Mouse (Mus musculus) kidney, embryonic 14.5 days (tissue): ENCODE measurements around the gene Bysl. TPM values are rescaled to one million over a fixed set of nuclear protein-coding genes. Genes with fewer than 3 reads are reported as not detected.
"Not testable (repeated sequence)": the region's sequence is repeated elsewhere in the genome, so short reads cannot be mapped to it uniquely, and the experiment has no call there.

Experiments
- ATAC-seq: fragments of 200-750 bp; cut with Nextera tagmentation; 2 replicates; pipeline ENCODE4 v1.8.0; 2017; ENCODE audit warnings: moderate number of reproducible peaks, mild to moderate bottlenecking, moderate TSS enrichment, moderate library complexity; ENCODE audit not compliant: low FRiP score, low TSS enrichment
- H3K27ac ChIP-seq: fragments of 300-500 bp; sonication (generic); 2 replicates; pipeline ENCODE4 v1.5.1; 2014; ENCODE audit warnings: low read depth, mild to moderate bottlenecking, low read length, moderate library complexity, mixed read lengths
- H3K27me3 ChIP-seq: fragments of 300-500 bp; sonication (generic); 2 replicates; pipeline ENCODE4 v1.6.1; 2014; ENCODE audit warnings: mild to moderate bottlenecking, low read length; ENCODE audit not compliant: control insufficient read depth, insufficient read depth
- H3K36me3 ChIP-seq: fragments of 300-500 bp; sonication (generic); 2 replicates; pipeline ENCODE4 v1.6.1; 2014; ENCODE audit warnings: low read length, mixed read lengths; ENCODE audit not compliant: control insufficient read depth, insufficient read depth
- H3K4me1 ChIP-seq: fragments of 300-500 bp; sonication (generic); 2 replicates; pipeline ENCODE4 v1.6.1; 2014; ENCODE audit warnings: low read length, mixed read lengths; ENCODE audit not compliant: control insufficient read depth, insufficient read depth
- H3K4me2 ChIP-seq: fragments of 300-500 bp; sonication (generic); replicated peaks from 2 replicates; pipeline ENCODE4 v1.6.1; 2014; ENCODE audit warnings: low read depth, mild to moderate bottlenecking, low read length
- H3K4me3 ChIP-seq: fragments of 300-500 bp; sonication (generic); 2 replicates; pipeline ENCODE4 v1.5.1; 2014; ENCODE audit warnings: mild to moderate bottlenecking, low read length
- H3K9ac ChIP-seq: fragments of 300-500 bp; sonication (generic); 2 replicates; pipeline ENCODE4 v1.6.1; 2014; ENCODE audit warnings: low read depth, mild to moderate bottlenecking, low read length, moderate library complexity
- H3K9me3 ChIP-seq: fragments of 300-500 bp; sonication (generic); 2 replicates; pipeline ENCODE4 v1.6.1; 2016; ENCODE audit warnings: low read length; ENCODE audit not compliant: control insufficient read depth
- WGBS: fragments of 180-500 bp; shearing (Covaris S2); extraction: QIAGEN DNeasy Blood & Tissue Kit; methylation state at CpG from one replicate; pipeline ENCODE4 v1.1.7; 2014; 5-methylcytosine and 5-hydroxymethylcytosine counted together
- polyA plus RNA-seq: library from polyadenylated mRNA; unstranded; fragments of >200 nt; fragmentation: Nextera tagmentation; extraction: Ambion mirVana; gene quantifications from 2 replicates; pipeline ENCODE4 v1.2.1, GENCODE M21; 2014

The Bysl gene
- polyA plus RNA-seq, 1 experiment from 2014 or later: 24.4 TPM

DNA sequence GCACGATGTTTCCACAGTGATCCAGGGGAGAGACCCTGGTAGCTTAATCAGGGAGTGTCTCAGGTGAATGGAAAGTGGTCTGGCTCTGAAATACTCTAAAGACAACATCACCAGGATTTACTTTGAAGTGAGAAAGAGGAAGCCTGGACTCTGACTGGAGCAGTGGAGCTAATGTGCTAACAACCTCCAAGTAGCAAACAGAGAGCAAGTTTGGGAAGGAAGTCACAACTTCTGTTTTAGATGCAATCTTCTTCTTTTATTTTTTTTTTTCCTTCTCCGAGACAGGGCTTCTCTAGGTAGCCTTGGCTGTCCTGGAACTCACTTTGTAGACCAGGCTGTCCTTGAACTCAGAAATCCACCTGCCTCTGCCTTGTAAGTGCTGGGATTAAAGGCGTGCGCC, 2.1 kb downstream of the Bysl start:
- 92% methylated on average over 4 of the region's 4 CpGs for WGBS
- H3K9me3 ChIP-seq: no peaks in the 10 kb centered on the region
- no peaks in the 10 kb centered on the region for H3K27me3 ChIP-seq
- H3K27ac ChIP-seq: no peak overlapping the region
- H3K4me3 ChIP-seq: no peak overlapping the region
- H3K9ac ChIP-seq: no peak overlapping the region
- peaks cover 45% of the 10 kb centered on the region for H3K36me3 ChIP-seq
- H3K4me2 ChIP-seq: no peak overlapping the region
- no peak for ATAC-seq
- peaks cover 18% of the 10 kb centered on the region; the same call in 1 of the 2 replicates for H3K4me1 ChIP-seq

- H3K4me1 ChIP-seq: peaks cover 5% of the 10 kb centered on the region; the same call in 1 of the 2 replicates
- H3K9me3 ChIP-seq: no peaks in the 10 kb centered on the region
- ATAC-seq: no peak
- no peak overlapping the region for H3K4me2 ChIP-seq
- H3K36me3 ChIP-seq: peaks cover 67% of the 10 kb centered on the region
- H3K27ac ChIP-seq: no peak overlapping the region
- WGBS: 78% methylated on average over 5 of the region's 5 CpGs
- H3K9ac ChIP-seq: no peak overlapping the region
- no peaks in the 10 kb centered on the region for H3K27me3 ChIP-seq
- H3K4me3 ChIP-seq: no peak overlapping the region
Observed at GRCm38 (mm10) chr17:47606220-47606619, 5.1 kb downstream of the Bysl start.

DNA sequence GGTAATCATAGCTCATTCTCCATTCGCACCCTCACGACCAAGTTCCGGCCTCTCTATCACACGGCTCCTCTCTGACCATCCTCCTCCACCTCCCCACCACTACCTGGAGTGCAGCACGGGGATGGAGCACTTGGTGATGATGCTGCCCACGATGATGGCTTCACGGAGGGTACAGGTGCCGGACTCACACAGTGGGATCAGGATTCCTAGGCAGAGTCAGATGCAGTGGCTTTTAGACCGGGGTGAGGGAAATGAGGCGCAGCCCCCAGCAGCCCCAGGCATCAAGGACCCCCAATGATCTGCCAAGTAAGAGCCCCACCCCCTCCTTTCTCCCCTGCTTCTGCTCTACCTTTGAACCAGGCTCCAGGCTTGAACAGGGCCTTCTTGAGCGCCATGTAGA, 9.0 kb downstream of the Bysl start:
- Histone ChIP-seq H3K27ac (no peak overlapping the region), H3K4me3 (no peak overlapping the region), H3K4me2 (no peak overlapping the region), H3K36me3 (peaks cover 96% of the 10 kb centered on the region), H3K9ac (no peak overlapping the region), H3K27me3 (no peaks in the 10 kb centered on the region), H3K4me1 (peaks cover 10% of the 10 kb centered on the region), H3K9me3 (no peaks in the 10 kb centered on the region)
- no peak for ATAC-seq
- WGBS: 90% methylated on average over 11 of the region's 11 CpGs

DNA sequence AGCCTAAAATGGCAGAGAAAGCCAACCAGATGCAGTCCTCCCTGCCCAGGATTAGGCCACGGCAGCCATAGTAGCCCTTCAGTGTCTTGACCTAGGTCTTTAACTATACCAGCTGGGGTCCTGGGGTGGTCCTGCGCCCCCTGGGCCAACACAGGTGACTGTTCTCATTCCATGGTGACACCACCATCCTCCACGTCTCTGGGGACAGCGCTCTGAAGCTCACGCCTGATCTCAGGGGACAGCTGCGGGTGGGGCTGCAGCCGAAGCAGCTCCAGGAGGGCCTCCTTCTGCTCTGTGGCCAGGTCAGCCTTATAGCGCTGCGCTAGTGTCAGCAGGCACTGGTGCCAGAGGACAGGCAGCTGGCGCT, 9.9 kb downstream of the Bysl start:
- H3K36me3 ChIP-seq: peaks cover 96% of the 10 kb centered on the region
- no peak overlapping the region for H3K9ac ChIP-seq
- H3K27ac ChIP-seq: no peak overlapping the region
- no peak overlapping the region for H3K4me3 ChIP-seq
- no peaks in the 10 kb centered on the region for H3K27me3 ChIP-seq
- H3K9me3 ChIP-seq: no peaks in the 10 kb centered on the region
- H3K4me2 ChIP-seq: no peak overlapping the region
- no peak for ATAC-seq
- H3K4me1 ChIP-seq: peaks cover 19% of the 10 kb centered on the region
- 88% methylated on average over 10 of the region's 10 CpGs for WGBS

- no peak overlapping the region; the same call in 1 of the 2 replicates for H3K27ac ChIP-seq
- H3K4me1 ChIP-seq: peaks cover 24% of the 10 kb centered on the region
- H3K4me3 ChIP-seq: no peak overlapping the region
- no peak for ATAC-seq
- no peak overlapping the region for H3K9ac ChIP-seq
- WGBS: 86% methylated on average over 13 of the region's 13 CpGs
- H3K9me3 ChIP-seq: no peaks in the 10 kb centered on the region
- H3K27me3 ChIP-seq: no peaks in the 10 kb centered on the region
- no peak overlapping the region for H3K4me2 ChIP-seq
- peaks cover 92% of the 10 kb centered on the region for H3K36me3 ChIP-seq
Observed at GRCm38 (mm10) chr17:47600601-47601388, 10.5 kb downstream of the Bysl start.

DNA sequence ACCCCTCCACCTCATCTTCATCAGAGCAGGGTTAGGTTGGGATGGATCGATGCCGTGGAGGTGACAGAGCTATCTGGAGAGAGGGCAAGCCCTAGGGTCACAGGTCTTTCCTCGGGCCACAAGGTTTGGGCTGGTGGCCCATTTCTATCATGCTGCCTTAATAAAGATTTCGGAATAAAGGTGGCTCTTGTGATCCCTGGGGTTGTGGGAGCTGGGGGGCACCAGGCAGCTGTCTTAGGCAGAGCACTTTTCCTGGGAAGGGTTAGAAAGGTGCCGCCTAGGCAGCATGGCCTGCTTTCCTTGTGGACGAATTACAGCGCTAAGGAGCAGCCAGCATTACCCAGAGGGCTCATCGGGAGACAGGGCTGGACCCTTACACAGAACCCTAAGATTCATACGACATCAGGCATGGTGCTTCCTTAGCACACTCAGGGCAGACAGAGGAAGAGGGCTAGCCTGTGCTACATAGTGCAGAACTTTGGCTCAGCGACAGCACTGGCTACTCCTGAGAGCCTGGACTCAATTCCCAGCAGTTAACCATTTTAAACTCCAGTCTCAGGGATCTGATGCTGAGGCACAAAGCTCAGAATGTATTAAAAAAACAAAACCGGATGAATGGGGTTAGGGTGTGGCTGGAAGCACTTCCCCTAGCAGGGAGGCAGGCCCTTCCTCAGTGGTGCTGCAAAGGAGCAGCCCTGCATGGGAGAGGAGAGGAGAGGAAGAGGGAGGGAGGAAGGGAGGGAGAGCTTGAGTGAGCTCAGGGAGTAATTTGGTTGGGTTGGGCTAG, 11.6 kb downstream of the Bysl start:
- Histone ChIP-seq H3K9me3 (no peaks in the 10 kb centered on the region), H3K4me1 (peaks cover 29% of the 10 kb centered on the region), H3K36me3 (peaks cover 81% of the 10 kb centered on the region), H3K27me3 (no peaks in the 10 kb centered on the region), H3K4me2 (no peak overlapping the region), H3K4me3 (no peak overlapping the region), H3K9ac (no peak overlapping the region), H3K27ac (peak overlapping the region; percentile 37)
- ATAC-seq: no peak
- WGBS: 74% methylated on average over 11 of the region's 11 CpGs

DNA sequence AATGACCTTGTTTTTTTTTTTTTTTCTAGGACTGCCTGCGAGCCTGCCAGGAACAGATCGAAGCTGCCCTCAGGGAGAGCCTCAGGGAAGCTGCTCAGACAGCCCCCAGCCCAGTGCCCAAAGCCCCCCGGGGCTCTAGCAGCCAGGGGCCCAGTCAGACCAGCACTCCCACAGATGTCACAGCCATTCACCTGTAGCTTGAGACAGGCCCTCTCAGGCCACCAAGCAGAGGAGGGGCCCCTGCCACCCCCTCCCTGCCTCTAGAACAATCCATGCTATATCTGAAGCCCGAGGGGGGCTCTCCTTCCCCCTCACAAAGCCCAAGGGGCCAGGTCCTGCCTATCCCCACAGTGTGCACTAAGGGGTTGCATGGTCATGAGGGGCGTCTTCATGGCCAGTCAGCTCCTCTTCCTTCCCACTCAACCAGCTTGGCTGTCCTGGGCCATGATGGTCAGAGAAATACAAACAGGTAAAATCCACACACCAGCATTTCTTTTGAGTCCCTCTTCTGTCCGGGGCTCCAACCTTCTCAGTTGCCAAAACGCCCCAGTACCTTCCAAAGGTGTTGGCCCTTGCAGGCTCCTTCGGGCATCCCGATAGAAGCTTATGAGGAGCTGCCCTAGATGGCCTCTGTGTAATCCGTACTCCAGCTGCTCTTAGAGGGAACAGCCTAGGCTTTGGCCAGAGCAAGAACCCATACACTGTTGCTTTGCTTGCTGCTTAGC, 12.6 kb downstream of the Bysl start:
- Histone ChIP-seq H3K27ac (peak overlapping the region; percentile 37; the same call in 1 of the 2 replicates), H3K4me1 (peaks cover 29% of the 10 kb centered on the region), H3K36me3 (peaks cover 72% of the 10 kb centered on the region)
- ATAC-seq, H3K27me3 ChIP-seq, H3K9me3 ChIP-seq, H3K9ac ChIP-seq, H3K4me2 ChIP-seq, H3K4me3 ChIP-seq: not testable (repeated sequence)
- WGBS: 75% methylated on average over 10 of the region's 10 CpGs

DNA sequence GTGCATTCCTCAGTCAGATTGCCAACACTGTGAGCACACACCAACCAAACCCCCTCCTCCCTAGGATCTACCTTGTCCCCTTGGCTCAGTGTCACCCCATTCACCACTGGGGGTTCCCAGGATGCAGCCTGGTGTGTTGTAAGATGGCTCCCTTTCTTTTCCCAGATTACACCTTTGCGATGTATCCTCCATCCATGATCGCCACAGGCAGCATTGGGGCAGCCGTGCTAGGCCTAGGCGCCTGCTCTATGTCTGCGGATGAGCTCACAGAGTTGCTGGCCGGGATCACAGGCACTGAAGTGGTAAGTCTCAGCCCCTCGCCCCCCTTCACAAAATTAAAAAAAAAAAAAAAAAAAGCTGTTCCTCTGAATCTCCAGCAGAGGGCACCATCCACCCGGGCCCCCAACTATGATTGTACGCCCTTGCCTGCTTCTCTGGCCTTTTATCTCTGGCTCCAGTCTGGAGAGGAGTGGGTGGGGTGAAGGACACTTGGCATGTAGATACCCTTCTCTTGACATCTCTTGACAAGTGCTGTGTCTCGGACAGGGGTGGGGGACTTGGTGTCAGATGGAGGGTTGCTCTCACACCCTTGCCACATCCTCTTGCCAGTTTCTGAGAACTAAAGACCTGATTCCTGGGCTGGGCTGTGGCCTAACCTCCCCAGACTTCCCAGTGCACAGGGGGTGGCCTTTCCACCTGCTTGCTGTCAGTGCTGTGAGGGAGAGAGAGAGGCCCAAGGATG, 13.3 kb downstream of the Bysl start:
- peaks cover 30% of the 10 kb centered on the region for H3K4me1 ChIP-seq
- no peak overlapping the region for H3K4me2 ChIP-seq
- H3K9ac ChIP-seq: peak overlapping the region; percentile 90; the same call in 1 of the 2 replicates
- peaks cover 67% of the 10 kb centered on the region for H3K36me3 ChIP-seq
- peak overlapping the region; percentile 48; the same call in 1 of the 2 replicates for H3K27ac ChIP-seq
- H3K27me3 ChIP-seq: no peaks in the 10 kb centered on the region
- no peaks in the 10 kb centered on the region for H3K9me3 ChIP-seq
- H3K4me3 ChIP-seq: no peak overlapping the region
- WGBS: 28% methylated on average over 10 of the region's 10 CpGs
- ATAC-seq: no peak
